Mouse (Mus musculus) embryonic stem cell, embryonic (primary cell): Measurements from ENCODE around the gene Ccnl2.

Source experiments
- CTCF ChIA-PET, 4 experiments: fragments of 300-600 bp in 2 of 4; fragments of 350-600 bp in 2 of 4; sonication (Branson Sonifier 250); formaldehyde crosslinking; loops; one replicate each; lab custom pipeline; 2022; ENCODE audit warnings: inconsistent platforms in 2 of 4; lab: Charles Lee
- POLR2A ChIA-PET, 4 experiments: fragments of 300-600 bp in 2 of 4; fragments of 350-600 bp in 2 of 4; sonication (Branson Sonifier 250); formaldehyde crosslinking; loops; one replicate each; lab custom pipeline; 2022; ENCODE audit warnings: antibody characterized with exemption in 4 of 4, inconsistent platforms in 1 of 4; lab: Charles Lee

The Ccnl2 gene

DNA sequence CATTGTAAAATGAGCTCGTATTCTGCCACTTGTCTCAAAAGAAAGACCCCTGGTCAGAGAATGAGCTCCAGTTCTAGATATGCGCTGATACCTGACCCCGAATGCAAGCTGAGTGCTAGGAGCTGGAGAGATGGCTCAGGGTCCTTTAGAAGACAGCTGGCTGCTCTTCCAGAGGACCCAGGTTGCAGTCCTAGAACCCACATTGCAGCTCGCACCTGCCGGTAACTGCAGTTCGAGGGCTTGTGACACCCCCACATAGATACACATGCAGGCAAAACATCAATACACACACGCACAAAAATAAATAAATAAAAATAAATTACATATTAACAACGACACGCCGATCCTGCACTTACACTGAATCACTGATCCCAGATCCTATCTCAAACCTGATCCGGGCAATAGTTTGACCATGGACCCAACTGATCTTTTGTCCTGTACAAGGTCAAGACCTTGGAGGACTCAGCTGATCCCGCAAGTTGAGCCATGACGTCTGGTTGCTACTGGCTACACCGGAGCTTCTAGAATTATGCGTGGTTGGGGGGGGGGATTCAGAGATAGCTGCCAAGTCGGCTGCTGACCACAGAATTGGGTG lies 28.7 kb upstream of the Ccnl2 start:
- CTCF ChIA-PET = interaction anchor here in 3 of 4 experiments (0.6 to 2.0 kb wide), 11 partner anchors 9 to 683 kb away, joined by 3 to 13 read pairs (median 4); partner anchors contain the start of gene Vwa1 (in 1 of the 3)
- POLR2A ChIA-PET = interaction anchor here in 3 of 4 experiments (0.6 to 3.1 kb wide), 19 partner anchors 8 to 187 kb away, joined by 3 to 16 read pairs (median 4); partner anchors contain the start of genes Atad3a (in 2 of the 3), Vwa1 (in 2 of the 3), Aurkaip1 (in 1 of the 3) and Dvl1 (in 1 of the 3)

DNA sequence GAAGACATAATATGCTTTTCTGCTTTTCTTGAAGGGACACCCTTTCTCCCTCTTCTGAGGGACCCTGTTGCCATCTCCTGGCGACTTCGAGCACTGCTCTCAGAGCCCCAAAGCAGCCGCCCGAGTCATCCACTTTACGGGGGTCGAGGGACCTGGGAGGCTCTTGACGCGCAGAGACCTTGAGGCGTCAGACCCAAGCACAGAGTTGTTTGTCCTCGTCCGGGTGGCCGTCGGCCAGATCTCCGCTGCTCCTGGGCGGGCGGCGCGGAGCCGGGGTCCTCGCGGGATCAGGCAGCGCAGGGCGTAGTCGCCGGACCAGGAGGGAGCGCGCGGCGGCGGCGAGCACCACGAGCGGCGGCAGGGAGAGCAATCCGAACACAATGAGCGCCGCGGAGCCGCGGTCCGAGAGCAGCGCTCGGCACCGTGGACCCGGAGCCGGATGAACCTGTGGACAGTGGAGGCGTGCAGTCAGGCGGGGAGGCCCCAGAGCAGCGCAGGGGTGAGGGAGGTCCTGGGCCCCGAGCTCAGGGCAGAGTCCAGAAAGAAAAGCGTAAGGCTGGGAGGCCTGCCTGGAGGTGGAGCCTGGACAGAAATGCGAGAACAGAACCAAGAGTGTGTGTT lies 28.1 kb upstream of the Ccnl2 start:
- CTCF ChIA-PET = interaction anchor here in 3 of 4 experiments (0.6 to 2.0 kb wide), 14 partner anchors 9 to 683 kb away, joined by 3 to 13 read pairs (median 4); partner anchors contain the start of gene Vwa1 (in 2 of the 3)
- POLR2A ChIA-PET = interaction anchor here in 3 of 4 experiments (0.6 to 3.1 kb wide), 29 partner anchors 7 to 188 kb away, joined by 3 to 16 read pairs (median 4); partner anchors contain the start of genes Atad3a (in 2 of the 3), Mrpl20 (in 2 of the 3), Vwa1 (in 2 of the 3) and Aurkaip1 (in 1 of the 3)

GRCm38 (mm10) chr4:155785246-155785645 lies 27.0 kb upstream of the Ccnl2 start:
- POLR2A ChIA-PET = interaction anchor here in 3 of 4 experiments (0.7 to 3.1 kb wide), 17 partner anchors 9 to 117 kb away, joined by 3 to 16 read pairs (median 4); partner anchors contain the start of genes Vwa1 (in 2 of the 3), Aurkaip1 (in 1 of the 3), Mib2 (in 1 of the 3) and Mrpl20 (in 1 of the 3)

GRCm38 (mm10) chr4:155785819-155786218 lies 26.5 kb upstream of the Ccnl2 start, which contains the start of gene Tmem88b:
TSS of gene Tmem88b (minus strand) at chr4:155785874.
- ChIA-PET CTCF (interaction anchor here in 2 of 4 experiments (0.6 to 1.1 kb wide), 2 partner anchors 9 to 213 kb away, joined by 3 read pairs; no protein-coding TSS in a partner anchor), POLR2A (interaction anchor here in 2 of 4 experiments (1.5 to 3.1 kb wide), 5 partner anchors 8 to 64 kb away, joined by 4 to 15 read pairs (median 6); partner anchors contain the start of genes Mrpl20 (in 1 of the 2) and Vwa1 (in 1 of the 2))

More at GRCm38 (mm10) chr4:155785246-155785645, 27.0 kb upstream of the Ccnl2 start:
- CTCF ChIA-PET = interaction anchor here in 2 of 4 experiments (1.0 to 1.2 kb wide), 3 partner anchors 8 to 10 kb away, joined by 3 to 7 read pairs (median 4); partner anchors contain the start of gene Vwa1 (in 1 of the 2)

- CTCF ChIA-PET = interaction anchor here in 1 of 4 experiments (0.6 kb wide), 1 partner anchor 17 kb away, joined by 3 read pairs; no protein-coding TSS in a partner anchor
- POLR2A ChIA-PET = interaction anchor here in 1 of 4 experiments (1.4 kb wide), 1 partner anchor 25 kb away, joined by 3 read pairs; the partner anchor contains the start of gene Ccnl2
Observed at GRCm38 (mm10) chr4:155788300-155788699, 24.0 kb upstream of the Ccnl2 start.

DNA sequence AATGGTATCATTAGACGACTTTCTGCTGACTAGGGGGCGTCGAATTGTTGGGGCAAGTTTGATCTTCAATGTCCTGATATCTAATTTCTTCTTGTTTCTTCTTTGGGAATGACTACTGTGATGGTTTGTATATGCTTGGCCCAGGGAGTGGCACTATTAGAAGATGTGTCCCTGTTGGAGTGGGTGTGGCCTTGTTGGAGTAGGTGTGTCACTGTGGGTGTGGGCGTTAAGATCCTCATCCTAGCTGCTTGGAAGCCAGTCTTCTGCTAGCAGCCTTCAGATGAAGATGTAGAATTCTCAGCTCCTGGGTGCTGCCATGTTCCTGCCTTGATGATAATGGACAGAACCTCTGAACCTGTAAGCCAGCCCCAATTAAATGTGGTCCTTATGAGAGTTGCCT lies 23.5 kb upstream of the Ccnl2 start:
- ChIA-PET POLR2A (interaction anchor here in 1 of 4 experiments (1.4 kb wide), 1 partner anchor 24 kb away, joined by 3 read pairs; the partner anchor contains the start of gene Ccnl2), CTCF (interaction anchor here in 1 of 4 experiments (0.6 kb wide), 1 partner anchor 18 kb away, joined by 3 read pairs; no protein-coding TSS in a partner anchor)

DNA sequence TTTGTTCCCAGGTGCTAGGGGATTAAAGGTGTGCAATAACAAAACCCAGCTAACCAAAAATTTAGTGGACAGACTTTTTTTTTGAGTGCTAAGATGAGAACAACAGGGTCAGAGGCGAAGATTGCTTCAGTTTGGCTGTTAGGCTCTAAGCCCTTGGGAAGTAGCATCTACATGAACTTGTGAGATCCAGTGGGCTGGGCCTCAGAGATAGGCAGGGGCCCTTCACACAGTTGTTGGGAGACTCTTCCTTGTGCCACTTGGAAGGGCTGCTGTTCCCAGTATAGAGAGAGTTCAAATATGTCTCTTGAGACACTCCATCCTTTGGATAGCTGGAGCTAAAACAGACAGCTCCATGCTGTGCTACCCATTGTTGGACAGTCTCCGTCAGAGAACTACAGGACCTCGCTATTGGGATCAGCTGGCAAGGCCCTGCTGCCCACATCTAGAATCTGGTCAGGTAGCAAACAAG lies 22.2 kb upstream of the Ccnl2 start, which contains the start of gene Ankrd65:
Gene Ankrd65 (plus strand): TSS at position 419 of the 469 bp plus-strand sequence.
- POLR2A ChIA-PET = interaction anchor here in 3 of 4 experiments (0.7 to 1.2 kb wide), 4 partner anchors 10 to 30 kb away, joined by 3 read pairs; partner anchors contain the start of gene Atad3a (in 1 of the 3)
- CTCF ChIA-PET = no interaction called here

DNA sequence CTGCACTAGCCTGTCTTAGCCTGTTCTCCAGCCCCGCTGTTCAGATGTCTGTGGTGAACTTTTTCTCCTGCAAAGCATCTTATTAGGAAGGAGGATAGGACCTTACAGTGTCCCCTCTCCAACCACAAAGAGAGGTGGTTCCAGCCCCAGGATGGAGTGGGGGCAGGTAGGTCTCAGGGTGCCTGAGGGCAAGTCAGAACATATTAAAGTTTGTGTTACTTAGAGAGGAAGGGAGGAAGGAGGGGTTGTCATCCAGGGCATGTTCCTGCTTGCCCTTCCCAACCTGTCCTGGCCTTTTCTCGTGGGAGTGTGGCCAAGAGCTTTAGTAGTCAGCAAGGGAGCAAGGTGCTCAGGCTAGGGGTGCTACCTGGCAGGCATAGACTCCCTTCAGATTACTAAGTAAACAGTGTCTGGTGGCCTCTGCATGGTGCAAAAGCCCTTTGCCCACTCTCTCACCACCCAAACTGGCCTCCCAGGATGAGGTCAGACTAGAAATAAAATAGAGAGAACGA lies 21.6 kb upstream of the Ccnl2 start:
- ChIA-PET POLR2A (interaction anchor here in 3 of 4 experiments (0.9 to 2.1 kb wide), 9 partner anchors 7 to 94 kb away, joined by 3 to 10 read pairs (median 4); partner anchors contain the start of genes Atad3a (in 2 of the 3), Mrpl20 (in 1 of the 3) and Vwa1 (in 1 of the 3)), CTCF (interaction anchor here in 1 of 4 experiments (0.7 kb wide), 1 partner anchor 43 kb away, joined by 3 read pairs; no protein-coding TSS in a partner anchor)

DNA sequence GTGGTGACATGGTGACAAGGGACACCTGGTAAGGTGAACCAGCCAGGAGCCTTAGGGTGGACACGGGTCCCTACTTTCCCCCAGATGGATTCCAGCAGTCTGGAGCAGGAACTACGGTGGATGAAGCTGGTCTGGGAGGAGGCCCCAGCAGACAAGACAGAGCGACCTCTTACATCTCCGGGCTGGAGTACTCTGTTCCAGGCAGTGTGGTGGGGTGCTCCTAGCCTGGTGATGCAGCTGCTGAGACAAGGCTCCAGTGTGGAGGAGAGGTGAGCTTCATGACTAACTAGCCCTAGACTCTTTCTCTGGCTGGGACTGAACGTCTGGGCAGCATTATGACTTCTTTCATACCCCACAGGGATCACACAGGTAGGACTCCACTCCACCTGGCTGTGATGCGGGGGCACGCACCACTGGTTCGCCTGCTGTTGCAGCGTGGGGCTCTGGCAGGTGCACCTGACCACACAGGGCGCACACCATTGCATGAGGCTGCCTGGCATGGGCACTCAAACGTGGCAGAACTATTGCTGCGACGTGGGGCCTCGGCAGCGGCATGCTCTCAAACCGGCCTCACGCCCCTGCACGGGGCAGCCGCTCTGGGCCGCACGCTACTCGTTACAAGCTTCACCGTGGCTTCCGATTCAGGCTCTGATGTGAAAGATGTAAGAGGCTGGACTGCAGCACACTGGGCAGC lies 20.9 kb upstream of the Ccnl2 start:
- POLR2A ChIA-PET = interaction anchor here (0.6 to 2.1 kb wide), 15 partner anchors 8 to 95 kb away, joined by 3 to 10 read pairs (median 4); partner anchors contain the start of genes Atad3a (in 2 of the 4), Ccnl2 (in 2 of the 4), Mrpl20 (in 1 of the 4) and Vwa1 (in 1 of the 4)
- CTCF ChIA-PET = interaction anchor here in 3 of 4 experiments (0.7 to 3.1 kb wide), 4 partner anchors 11 to 43 kb away, joined by 3 to 12 read pairs (median 6); partner anchors contain the start of gene Mrpl20 (in 2 of the 3)

DNA sequence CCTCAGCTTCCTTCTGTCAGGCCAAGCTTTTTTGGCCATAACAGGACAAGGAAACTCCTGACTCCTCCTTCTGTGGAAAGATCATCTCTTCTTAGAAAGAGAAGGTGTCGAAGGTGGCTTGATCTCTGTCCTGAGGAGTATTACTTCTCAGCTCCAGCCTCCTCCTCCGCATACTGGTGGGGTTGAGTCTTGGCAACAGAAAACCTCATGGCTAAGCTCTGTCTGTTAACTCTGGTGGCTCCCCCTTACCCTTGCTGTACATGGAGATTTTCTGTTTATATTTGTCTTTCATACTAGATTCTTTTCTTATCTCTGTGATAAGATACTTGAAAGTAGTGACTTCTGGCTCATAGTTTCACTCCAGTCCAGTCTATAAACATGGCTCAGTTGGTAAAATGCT lies 18.6 kb upstream of the Ccnl2 start:
- ChIA-PET CTCF (interaction anchor here in 3 of 4 experiments (0.5 to 3.1 kb wide), 5 partner anchors 9 to 250 kb away, joined by 3 to 12 read pairs (median 4); partner anchors contain the start of genes Mrpl20 (in 2 of the 3) and Vwa1 (in 1 of the 3)), POLR2A (interaction anchor here in 2 of 4 experiments (0.6 to 2.0 kb wide), 6 partner anchors 9 to 33 kb away, joined by 3 to 6 read pairs (median 4); partner anchors contain the start of genes Atad3a (in 1 of the 2), Ccnl2 (in 1 of the 2), Mrpl20 (in 1 of the 2) and Tmem88b (in 1 of the 2))

DNA sequence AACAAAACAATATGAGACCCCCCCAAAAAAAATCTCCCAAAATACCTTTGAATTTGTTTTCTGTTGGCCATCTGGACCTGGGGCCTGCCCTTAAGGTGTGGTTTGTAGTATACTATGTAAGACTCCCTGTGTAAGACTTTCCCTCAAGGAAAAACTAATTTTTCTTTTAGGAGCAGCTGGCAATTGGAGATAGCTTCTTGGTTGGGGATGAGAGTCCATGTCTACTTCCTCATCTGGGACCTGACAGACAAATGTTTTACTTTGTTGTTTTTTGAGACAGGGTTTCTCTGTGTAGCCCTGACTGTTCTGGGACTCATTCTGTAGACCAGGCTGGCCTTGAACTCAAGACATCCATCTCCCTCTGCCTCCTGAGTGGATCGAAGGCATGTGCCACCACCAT lies 10.2 kb upstream of the Ccnl2 start:
- ChIA-PET POLR2A (interaction anchor here (0.6 to 17.8 kb wide), 19 partner anchors 10 to 372 kb away, joined by 3 to 236 read pairs (median 5); partner anchors contain the start of genes Ccnl2 (in 2 of the 4), Aurkaip1 (in 1 of the 4), Mib2 (in 1 of the 4) and Tmem88b (in 1 of the 4)), CTCF (interaction anchor here in 2 of 4 experiments (0.6 to 2.8 kb wide), 7 partner anchors 9 to 930 kb away, joined by 3 to 12 read pairs (median 3); no protein-coding TSS in a partner anchor)

- ChIA-PET CTCF (interaction anchor here (0.6 to 2.8 kb wide), 12 partner anchors 9 to 433 kb away, joined by 3 to 12 read pairs (median 3); partner anchors contain the start of genes Atad3a (in 1 of the 4) and Ccnl2 (in 1 of the 4)), POLR2A (interaction anchor here in 3 of 4 experiments (0.6 to 17.8 kb wide), 22 partner anchors 9 to 296 kb away, joined by 3 to 236 read pairs (median 4); partner anchors contain the start of genes Ccnl2 (in 3 of the 3), Mib2 (in 2 of the 3), Aurkaip1 (in 1 of the 3) and Tmem88b (in 1 of the 3))
Observed at GRCm38 (mm10) chr4:155802741-155803339, 9.4 kb upstream of the Ccnl2 start, which contains the start of gene Mrpl20. TSS of gene Mrpl20 (plus strand) at chr4:155802878.

GRCm38 (mm10) chr4:155803340-155804041 lies 8.8 kb upstream of the Ccnl2 start:
- POLR2A ChIA-PET = interaction anchor here (0.6 to 17.8 kb wide), 26 partner anchors 9 to 165 kb away, joined by 3 to 236 read pairs (median 4); partner anchors contain the start of genes Ccnl2 (in 3 of the 4), Mib2 (in 3 of the 4), Aurkaip1 (in 1 of the 4) and Mxra8 (in 1 of the 4)
- CTCF ChIA-PET = interaction anchor here in 3 of 4 experiments (0.6 to 2.8 kb wide), 12 partner anchors 9 to 101 kb away, joined by 3 to 12 read pairs (median 4); partner anchors contain the start of genes Atad3a (in 1 of the 3) and Ccnl2 (in 1 of the 3)

DNA sequence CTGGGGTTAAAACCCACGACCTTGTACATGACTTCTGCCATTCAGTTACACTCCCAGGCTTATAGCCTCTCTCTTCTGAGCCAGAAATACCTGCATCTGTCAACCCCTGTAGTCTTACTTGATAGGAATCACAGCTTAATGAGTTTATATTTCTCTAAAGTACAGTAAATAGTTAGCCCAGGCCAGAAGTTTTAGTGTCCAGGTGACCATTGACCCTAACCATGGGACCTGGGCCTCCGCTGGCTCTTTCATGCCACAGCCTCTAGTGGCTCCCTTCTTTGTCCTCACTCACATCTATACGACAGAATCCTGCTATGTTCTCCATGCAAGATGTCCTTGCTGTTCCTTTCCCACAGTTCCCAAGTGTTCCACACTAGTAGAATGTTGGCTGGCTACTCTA lies 4.4 kb upstream of the Ccnl2 start:
- POLR2A ChIA-PET = interaction anchor here in 1 of 4 experiments (1.4 to 17.8 kb wide), 3 partner anchors 12 to 33 kb away, joined by 3 to 236 read pairs (median 3); partner anchors contain the start of gene Aurkaip1
- CTCF ChIA-PET = no interaction called here
